Mouse (Mus musculus) frontal cortex, adult (tissue): ENCODE data around the gene Diras2.

Experiments used
- ATAC-seq: cut with Nextera tagmentation; 2 replicates; pipeline ENCODE4 v1.9.2; 2017; ENCODE audit warnings: mild to moderate bottlenecking, moderate library complexity, mixed read lengths; ENCODE audit not compliant: low TSS enrichment

The Diras2 gene

DNA sequence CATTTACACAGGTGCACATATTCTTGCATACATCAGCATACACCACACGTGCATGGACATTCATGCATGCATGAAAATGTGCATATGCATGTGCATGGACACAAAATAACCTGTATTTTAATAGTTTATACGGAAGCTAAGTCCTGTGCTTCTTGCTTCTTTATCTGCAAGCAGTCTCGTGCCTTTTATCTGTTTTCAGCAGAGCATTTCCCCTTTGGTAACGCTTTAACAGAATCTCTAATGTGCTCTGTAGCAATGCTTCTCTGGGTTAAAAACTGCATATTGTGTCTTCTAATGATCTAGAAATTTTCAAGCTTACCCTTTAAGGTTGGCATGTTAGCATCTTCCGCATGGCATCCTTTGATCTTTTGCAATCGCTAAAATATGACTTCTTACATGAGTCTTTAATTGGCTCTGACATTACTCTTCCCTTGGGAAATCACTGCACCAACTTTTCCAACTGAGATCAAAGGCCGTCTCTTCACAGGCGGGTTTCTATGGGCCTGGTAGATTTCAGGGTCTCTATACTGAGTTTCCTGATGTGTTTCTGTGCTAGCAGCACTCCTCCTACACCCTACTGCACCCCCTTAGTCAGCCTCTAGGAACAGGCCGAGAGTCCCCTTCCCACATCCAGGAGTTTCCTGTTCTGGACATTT is 21.9 kb upstream of the Diras2 start:
- no peak for ATAC-seq

DNA sequence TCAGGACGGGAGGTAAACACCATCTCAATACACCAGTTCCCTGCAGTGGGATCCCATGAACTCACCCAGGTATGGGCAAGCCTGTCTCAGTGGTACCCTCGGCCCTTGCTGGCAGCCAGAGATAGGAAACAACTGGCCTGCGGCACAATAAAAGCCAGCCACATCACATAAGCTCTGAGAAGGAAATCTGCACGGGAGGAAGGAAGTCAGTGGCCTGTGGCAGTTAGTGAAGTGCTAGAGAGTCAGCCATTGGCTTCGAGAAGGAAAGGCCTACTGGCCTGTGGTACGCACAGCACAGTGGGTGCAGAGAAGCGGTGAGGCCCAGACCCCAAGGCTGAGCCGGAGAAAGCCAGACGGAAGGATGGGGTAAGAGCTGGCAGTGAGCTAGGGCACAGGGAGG is 20.2 kb upstream of the Diras2 start:
- no peak for ATAC-seq

- no peak for ATAC-seq
Measured at GRCm38 (mm10) chr13:52550690-52551193, 19.7 kb upstream of the Diras2 start.

DNA sequence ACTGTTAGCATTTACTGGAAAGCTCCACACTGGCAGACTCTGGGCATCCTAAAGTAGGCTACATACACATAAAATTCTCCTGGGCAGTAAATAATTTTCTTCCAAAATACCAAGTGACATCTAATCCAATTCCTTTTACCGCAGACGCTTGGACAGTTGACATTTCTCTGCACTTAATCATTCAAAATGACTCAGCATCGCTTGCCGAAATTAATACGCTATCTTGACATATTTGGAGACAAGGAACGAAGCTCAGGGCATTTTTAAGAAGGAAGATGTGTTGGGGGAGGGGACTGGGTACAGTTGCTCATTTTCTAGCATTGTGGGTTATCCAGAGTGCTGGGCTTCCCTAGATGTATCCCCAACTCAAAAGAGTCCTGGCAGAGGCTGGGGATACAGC is 15.2 kb upstream of the Diras2 start:
- no peak for ATAC-seq

DNA sequence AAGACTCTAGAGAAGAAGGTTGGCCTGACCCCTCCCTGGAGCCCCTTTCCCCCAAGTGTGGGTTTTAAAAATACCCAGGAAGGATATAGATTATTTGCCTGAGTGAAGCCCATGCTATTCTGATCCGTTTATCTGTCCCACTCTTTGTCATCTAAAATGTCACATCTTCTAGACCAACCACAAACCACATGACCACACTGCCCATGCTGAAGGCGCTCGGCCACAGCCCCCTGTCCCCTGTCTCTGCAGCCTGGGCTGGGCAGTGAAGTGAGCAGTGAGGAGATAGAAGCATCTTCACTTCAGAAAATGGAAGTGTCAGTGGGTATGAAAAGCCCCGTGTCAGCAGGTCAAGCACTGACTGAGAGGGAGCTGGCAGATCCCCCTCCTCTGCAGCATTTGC is 11.6 kb upstream of the Diras2 start:
- ATAC-seq: no peak

DNA sequence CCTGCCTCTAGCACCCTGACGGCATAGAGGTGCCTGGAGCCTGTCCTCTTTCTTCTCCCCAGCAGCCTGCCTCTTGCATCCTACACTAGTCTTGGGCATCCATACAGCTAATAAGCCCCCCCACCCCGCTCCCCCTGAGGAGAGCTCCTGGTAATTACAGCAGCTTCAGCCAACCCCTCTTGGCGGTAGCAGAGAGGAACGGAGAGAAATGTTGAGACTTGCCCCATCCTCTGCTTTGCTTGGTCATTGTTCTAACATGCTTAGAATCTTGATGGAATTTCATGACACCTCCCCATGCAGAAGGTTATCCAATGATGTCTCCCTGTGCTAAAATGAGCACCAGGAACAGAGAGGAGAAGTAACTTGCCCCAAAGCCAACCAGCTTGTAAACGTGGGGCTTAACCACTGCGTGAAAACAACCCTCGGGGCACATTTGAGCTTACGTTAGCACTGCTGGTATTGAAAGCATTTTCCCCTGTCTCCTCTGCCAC is 11.0 kb upstream of the Diras2 start:
- no peak for ATAC-seq

DNA sequence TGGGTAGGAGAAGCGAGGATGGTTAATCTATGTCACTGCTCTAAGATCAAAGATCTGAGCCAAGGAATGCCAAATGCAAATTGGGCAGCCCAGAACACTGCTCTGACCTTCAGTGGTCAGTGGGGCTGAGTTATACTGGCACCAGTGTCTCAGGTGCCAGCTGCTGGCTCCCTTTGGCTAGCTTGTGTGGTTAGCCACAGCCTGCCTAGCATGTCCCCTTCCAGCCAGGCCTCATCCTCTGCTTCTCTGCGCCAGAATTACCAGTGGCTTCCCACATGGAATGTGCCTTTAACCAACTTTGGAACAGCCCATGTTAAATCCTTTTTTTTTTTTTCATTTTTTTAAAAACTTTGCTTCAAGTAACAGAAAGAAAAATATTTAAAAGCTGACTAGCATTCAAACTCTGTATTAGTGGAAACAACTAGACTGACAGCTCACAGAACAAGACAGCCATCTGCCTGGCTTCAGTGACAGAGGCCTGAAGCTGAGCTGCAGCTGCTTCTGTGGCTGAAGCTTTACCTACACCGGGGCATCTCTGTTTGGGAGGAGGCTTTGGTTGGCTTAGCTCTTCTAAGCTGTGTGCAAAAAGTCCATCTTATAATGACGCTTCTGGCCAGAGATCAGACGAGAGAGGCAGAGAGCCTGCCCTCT is 10.4 kb upstream of the Diras2 start:
- no peak for ATAC-seq

DNA sequence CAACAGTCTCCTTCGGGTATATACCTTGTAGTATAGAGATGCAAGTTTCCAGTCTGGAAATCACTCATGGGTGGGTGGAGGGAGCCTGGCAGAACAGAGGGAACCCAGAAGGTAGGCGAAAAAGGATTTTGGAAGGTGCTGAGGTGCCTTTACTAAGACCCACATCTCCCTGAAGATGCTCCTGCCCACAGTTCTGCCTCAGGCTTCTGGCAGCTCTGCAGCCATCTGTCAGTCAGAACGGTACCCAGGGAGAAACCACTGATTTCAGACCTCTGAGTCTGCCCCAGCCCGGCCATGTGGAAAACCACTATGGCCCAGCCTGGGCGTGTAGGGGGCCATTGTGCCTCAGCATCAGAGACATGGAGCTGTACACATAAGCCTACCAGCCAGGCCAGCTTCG is 8.4 kb upstream of the Diras2 start:
- peak; percentile 87 for ATAC-seq

DNA sequence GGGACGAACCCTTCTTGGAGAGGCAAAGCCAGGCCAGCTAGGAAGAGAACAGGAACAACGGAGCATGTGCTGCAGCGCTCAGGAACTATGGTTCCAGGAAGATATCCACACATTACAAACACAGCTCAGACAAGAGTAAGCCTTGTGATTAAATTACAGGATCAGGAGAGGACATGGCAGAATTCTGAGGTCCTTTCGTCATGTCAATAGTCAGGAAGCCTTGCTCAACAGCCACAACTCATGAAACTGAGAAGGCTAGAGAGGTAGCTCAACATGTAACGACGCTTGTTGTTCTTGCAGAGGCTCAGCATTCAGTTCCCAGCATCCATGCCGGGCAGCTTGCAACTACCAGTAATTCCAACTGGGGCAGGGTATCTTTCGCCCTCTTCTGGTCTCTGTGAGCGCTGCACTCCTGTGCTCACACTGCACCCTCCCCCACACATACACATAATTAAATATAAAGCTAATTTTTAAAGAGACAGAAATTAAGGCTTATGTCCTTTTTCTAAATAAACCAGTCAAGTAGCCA is 7.6 kb upstream of the Diras2 start:
- no peak for ATAC-seq

GRCm38 (mm10) chr13:52537754-52538587 is 6.9 kb upstream of the Diras2 start:
- no peak for ATAC-seq

DNA sequence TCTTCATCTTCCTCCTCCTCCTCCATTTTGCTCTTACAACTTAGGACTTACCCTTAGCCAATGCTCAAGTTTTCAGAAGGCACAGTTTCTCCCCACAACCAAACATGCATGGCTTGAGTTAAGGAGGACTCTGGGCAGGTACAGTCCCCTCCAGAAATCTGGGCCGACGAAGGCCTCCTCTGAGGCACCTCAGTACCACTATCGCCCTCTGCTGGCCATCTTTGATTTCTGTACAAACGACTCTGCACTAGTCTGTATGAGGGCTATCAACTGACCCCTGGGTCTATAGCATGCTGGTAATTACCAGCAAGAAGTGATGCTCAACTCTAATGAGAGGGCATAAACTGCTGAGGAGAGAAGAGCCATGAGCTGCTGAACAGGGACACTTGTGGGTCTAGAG is 4.5 kb upstream of the Diras2 start:
- no peak for ATAC-seq

GRCm38 (mm10) chr13:52533644-52534043 is 2.6 kb upstream of the Diras2 start:
- no peak for ATAC-seq

DNA sequence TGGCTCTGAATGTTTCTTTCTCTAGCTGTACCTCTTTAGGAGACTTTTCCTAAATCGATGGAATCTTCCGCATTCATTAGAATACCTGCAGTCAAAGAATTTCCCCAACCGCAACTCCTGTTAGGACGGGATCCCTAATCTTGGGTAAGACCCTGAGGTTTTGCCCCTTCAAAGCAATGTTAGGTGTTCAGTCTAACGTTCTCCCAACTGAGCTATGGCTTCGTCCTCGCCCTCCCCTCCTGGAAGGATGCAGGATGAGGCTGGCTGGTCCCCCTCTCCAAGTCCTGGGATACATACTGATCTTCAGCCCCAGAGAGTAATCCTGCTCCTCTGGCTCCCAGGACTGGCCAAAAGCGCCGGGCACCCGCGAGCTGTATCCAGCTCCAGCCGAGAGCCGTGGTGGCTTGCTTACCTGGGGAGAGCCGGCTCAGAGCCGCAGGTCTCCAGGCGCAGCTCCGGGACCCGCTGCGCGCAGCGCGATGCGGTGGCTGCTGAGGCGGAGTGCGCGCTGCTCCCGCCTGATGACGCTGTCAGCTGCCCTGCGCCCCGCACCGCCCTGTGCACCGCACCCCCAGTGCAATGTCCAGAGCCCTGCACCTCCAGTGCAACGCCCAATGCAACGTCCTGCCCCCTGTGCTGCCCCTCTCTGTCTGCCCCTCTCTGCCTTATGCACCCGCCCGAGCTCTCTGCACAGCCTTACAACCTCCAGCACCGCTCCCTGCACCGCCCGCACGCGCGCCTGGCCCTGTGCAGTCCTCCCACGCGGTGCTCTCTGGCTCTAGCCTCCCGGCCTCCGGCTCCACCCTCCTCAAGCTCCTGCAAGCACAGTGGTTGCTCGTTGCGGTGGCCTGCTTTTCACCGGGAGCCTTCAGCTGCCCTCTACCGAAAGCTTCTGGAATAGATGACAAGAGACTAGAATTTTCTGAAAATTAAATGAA is 802 bp downstream of the Diras2 start:
- ATAC-seq: peak; percentile 88

GRCm38 (mm10) chr13:52529188-52529972 is 1.7 kb downstream of the Diras2 start:
- ATAC-seq: no peak

DNA sequence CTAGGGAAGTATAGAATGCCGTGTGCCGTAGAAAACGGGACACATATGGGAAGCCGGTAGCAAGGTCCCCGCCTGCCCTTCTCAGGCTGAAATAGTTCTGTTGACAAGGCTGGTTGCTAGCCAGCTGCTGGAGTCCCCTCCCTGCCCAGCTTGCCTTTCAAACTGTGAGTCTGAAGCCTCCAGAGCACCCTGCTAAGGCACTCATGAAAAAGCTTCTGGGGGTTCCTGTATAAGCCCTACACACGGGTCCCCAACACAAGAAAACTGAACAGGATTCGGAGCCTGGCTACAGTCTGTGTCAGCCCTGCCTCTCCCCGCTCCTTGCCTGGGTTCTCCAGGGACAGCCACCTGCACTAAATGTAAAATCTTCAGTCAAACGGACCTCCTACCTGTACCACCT is 2.3 kb downstream of the Diras2 start:
- 0 out of 2 replicates have a peak, but pooled peaks have one; percentile 10 for ATAC-seq

DNA sequence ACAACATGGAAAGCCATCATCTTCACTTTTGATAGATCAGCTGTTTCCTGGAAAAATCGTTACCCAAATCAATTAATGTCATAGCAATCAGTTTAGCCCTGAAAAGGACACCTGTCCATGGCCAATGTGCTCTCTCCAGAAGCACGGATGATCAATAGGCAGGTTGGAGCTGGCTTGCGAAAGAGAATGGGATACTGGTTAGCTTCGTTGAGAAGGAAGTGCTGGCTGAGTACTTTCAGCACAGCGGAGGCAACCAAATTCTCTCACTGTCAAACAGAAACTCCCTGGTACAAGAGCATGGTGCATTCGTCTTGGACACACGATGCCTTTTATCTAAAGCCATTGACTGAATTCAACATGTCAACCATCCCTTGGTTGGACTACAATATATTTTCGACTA is 2.8 kb downstream of the Diras2 start:
- no peak for ATAC-seq

DNA sequence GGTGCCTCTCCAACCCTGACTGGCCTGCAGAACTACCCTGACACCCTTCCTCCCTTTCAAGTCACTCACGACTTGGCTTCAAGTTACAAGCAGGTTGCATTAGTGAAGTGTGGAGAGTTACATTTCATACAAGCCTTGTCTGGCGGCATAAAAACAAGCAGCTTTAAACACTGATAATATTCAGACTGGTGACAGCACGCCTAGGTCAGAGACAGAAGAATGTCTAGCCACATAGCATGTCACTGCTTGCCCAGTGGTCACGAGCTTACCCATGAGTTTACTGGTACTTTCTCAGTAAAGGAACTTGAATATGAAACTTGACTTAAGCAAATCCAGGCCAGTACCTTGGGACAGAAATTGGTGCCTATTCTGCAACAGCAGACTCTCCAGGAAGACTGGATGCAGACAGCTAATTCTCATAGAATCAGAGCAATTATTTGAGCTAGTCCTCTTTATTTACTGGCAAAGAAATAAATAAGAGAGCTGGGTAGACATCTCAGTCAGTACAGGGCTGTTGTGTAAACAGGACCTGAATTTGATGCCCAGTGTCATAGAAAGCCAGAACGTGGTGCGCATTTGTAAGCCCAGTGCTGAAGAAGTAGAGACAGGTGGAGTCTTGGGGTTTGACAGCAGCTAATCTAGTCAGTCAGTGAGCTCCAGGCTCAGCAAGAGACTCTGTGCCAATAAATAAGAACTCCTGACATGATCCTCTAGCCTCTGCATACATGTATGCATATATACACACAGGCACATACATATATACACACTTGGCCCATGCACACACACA is 4.6 kb downstream of the Diras2 start:
- no peak for ATAC-seq

DNA sequence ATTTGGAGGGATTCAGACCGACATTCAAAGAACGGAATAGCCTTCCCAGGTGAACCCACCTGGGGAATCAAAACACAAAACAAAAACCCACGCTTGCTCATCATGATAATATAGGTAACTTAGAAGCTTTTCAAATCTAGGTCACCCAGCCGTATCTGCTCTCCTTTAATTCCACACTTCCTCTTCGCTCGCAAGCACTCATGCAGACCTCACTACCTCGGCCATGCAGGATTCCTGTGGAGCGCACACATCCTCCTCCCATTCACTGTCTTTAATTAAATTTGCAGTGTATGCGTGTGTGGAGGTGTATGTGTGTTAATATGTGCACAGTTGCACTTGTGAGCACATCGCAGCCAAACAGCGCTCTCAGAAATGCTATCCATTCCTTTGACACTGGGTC is 6.8 kb downstream of the Diras2 start:
- ATAC-seq: 0 out of 2 replicates have a peak, but pooled peaks have one; percentile 25

DNA sequence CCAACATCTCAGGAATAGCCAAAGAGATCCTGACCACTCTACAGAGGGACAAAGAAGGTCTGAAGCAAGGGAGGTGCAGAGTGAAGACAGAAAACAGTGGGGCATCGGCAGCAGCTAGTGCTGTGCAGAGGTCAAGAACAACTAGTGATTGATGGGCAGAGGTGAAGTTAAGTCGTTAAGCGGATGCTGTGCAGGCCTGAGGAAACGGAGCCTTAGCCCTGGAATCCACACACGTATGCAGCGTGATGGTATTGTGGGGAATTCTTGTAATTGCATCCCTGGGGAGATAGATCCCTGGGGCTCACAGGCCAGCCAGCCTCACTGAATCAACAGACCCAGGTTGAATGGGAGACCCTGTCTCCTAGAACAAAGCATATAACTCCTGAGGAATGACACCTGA is 9.9 kb downstream of the Diras2 start:
- no peak for ATAC-seq
